Comparison of ENCODE assay signal across 27 mouse cellular contexts in the genomic region with DNA sequence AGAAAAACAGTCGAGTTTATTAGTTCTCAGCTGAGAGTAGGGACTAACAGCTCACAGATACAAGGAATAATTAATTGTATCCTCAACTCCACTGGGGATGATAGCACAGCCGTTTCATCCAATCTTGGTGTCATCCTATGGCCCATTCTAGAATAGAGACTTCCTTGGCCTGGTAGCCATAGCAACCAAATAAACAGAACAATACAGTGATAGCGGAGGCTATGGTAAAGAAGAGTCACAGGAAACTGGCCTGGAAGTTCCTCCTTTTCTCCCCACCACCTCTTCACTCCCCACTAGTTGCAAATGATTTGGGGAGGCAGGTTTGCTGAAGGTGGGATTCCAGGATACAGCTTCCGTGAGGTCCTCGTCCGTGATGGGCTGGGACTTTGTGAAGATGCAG. TPM values are rescaled to one million over a fixed set of nuclear protein-coding genes. Genes with fewer than 3 reads are reported as not detected.
DNase-seq lines count a peak whose midpoint lies in the region; ATAC-seq and TF ChIP-seq lines count a peak whose summit lies in the region.
"Had no signal": no experiment of that assay in that cellular context is flagged by ENCODE, and none has a peak within 500 bp of the region (broad histone marks: within the 10 kb centered on the region; RNA-seq: fewer than 3 reads in every experiment).

No protein-coding gene starts in this region.

- no peak for TF ChIP-seq RAD21 in MEL (IDR thresholded peaks at IDR 0.05; ENCODE audit: low read depth, low read length)

- TF ChIP-seq CTCF in MEL (IDR thresholded peaks at IDR 0.05 in 2 of 3, conservative IDR thresholded peaks at IDR 0.05 in 1 of 3; ENCODE audit: control insufficient read depth in 1 of 3, insufficient read depth in 1 of 3, low read depth in 2 of 3, low read length in 3 of 3, poor library complexity in 1 of 3, severe bottlenecking in 1 of 3), result no peak

- H3K9ac ChIP-seq in MEL (ENCODE audit: control insufficient read depth, low read depth, low read length, poor library complexity, severe bottlenecking), result no peak overlapping the region
- H3K9ac ChIP-seq: heart, embryonic 15.5 days; hindbrain, embryonic 12.5 days; limb, embryonic 13.5 days; midbrain, embryonic 12.5 days; neural tube, embryonic 12.5 days; stomach, embryonic 15.5 days had no signal

- no peak for TF ChIP-seq EP300 in MEL (IDR thresholded peaks at IDR 0.05; ENCODE audit: low read depth in 1 of 2, low read length in 2 of 2)

- H3K79me2 ChIP-seq in MEL (ENCODE audit: control insufficient read depth, insufficient read depth, low read length, poor library complexity), result no peaks in the 10 kb centered on the region

- no peaks in the 10 kb centered on the region for H3K36me3 ChIP-seq in MEL (ENCODE audit: control insufficient read depth in 1 of 2, insufficient read depth in 2 of 2, low read length in 2 of 2)
- H3K36me3 ChIP-seq in splenic B cell, adult 2 months (ENCODE audit: control insufficient read depth, insufficient read depth, low read length, poor library complexity, severe bottlenecking), result no peaks in the 10 kb centered on the region
- H3K36me3 ChIP-seq: heart, embryonic 10.5 days; heart, embryonic 15.5 days; hindbrain, embryonic 12.5 days; limb, embryonic 13.5 days; midbrain, embryonic 12.5 days; neural tube, embryonic 12.5 days; stomach, embryonic 15.5 days had no signal

- H3K9me3 ChIP-seq in MEL (replicated peaks; ENCODE audit: insufficient read depth, low read length), result no peaks in the 10 kb centered on the region
- H3K9me3 ChIP-seq: heart, embryonic 10.5 days; heart, embryonic 15.5 days; hindbrain, embryonic 12.5 days; limb, embryonic 13.5 days; midbrain, embryonic 12.5 days; neural tube, embryonic 12.5 days; stomach, embryonic 15.5 days had no signal

- TF ChIP-seq POLR2A in MEL (IDR thresholded peaks at IDR 0.05; ENCODE audit: control insufficient read depth in 1 of 2, insufficient read depth in 1 of 2, low read depth in 1 of 2, low read length in 2 of 2, poor library complexity in 1 of 2), result no peak

- H3K4me3 ChIP-seq in MEL (ENCODE audit: control insufficient read depth in 1 of 2, insufficient read depth in 1 of 2, low read depth in 2 of 2, low read length in 2 of 2), result no peak overlapping the region
- H3K4me3 ChIP-seq: heart, embryonic 10.5 days; heart, embryonic 15.5 days; hindbrain, embryonic 12.5 days; limb, embryonic 13.5 days; midbrain, embryonic 12.5 days; myocyte; neural tube, embryonic 12.5 days; stomach, embryonic 15.5 days had no signal

- H3K27ac ChIP-seq in MEL (ENCODE audit: control insufficient read depth, low read depth, low read length), result no peak overlapping the region
- H3K27ac ChIP-seq: heart, embryonic 10.5 days; heart, embryonic 15.5 days; hindbrain, embryonic 12.5 days; limb, embryonic 13.5 days; midbrain, embryonic 12.5 days; neural tube, embryonic 12.5 days; stomach, embryonic 15.5 days had no signal

- peak; percentile 16 for DNase-seq in retina, postnatal 1 day
- no peak for DNase-seq in retina, embryonic 14.5 days (ENCODE audit: low spot score)
- peak; percentile 35 for DNase-seq in MEL (ENCODE audit: low read depth, low spot score)
- peak; percentile 16 for DNase-seq in splenic B cell, adult 2 months (ENCODE audit: low read depth, low spot score)
- no peak for DNase-seq in left cerebral cortex, adult 11 months (ENCODE audit: low spot score)
- no peak for DNase-seq in cerebellum, adult 9-11 months
- DNase-seq: adrenal gland, postnatal 25 days; cerebellum, adult 18-20 months; cerebellum, postnatal 14 days; gastrocnemius, postnatal 14 days; heart, adult 11 months; kidney, adult 11 months; kidney, postnatal 25 days; thymus, adult 18-20 months; thymus, postnatal 25 days had no signal

- no peaks in the 10 kb centered on the region for H3K4me1 ChIP-seq in MEL (ENCODE audit: control insufficient read depth in 1 of 2, insufficient read depth in 2 of 2, low read length in 2 of 2)
- H3K4me1 ChIP-seq: heart, embryonic 15.5 days; limb, embryonic 13.5 days; midbrain, embryonic 12.5 days; neural tube, embryonic 12.5 days had no signal

- H3K27me3 ChIP-seq in MEL (ENCODE audit: control insufficient read depth in 1 of 2, insufficient read depth in 2 of 2, low read length in 2 of 2), result peaks cover 3 to 4% of the 10 kb centered on the region in 2 experiments
- H3K27me3 ChIP-seq in splenic B cell, adult 2 months (ENCODE audit: control insufficient read depth, insufficient read depth, low read length, poor library complexity, severe bottlenecking), result no peaks in the 10 kb centered on the region
- H3K27me3 ChIP-seq: heart, embryonic 15.5 days; hindbrain, embryonic 12.5 days; limb, embryonic 13.5 days; midbrain, embryonic 12.5 days; neural tube, embryonic 12.5 days; stomach, embryonic 15.5 days had no signal

- peak; percentile 95 for ATAC-seq in common myeloid progenitor, adult 5-6 weeks (replicated peaks; ENCODE audit: low read depth, poor library complexity, severe bottlenecking)
- ATAC-seq: forebrain, embryonic 14.5 days; inflammation-experienced regulatory T-cells, adult 6 months; lung, postnatal 0 days had no signal

TF ChIP-seq in MEL, 35 proteins besides CTCF, POLR2A, EP300 and RAD21:
- TF ChIP-seq NELFE (IDR thresholded peaks at IDR 0.05; ENCODE audit: low read depth, low read length), result no peak
- no peak for TF ChIP-seq USF2 (IDR thresholded peaks at IDR 0.05; ENCODE audit: borderline replicate concordance in 1 of 2, insufficient read depth in 1 of 2, low read depth in 1 of 2, low read length in 2 of 2)
- no peak for TF ChIP-seq MEF2A (IDR thresholded peaks at IDR 0.05; ENCODE audit: extremely low read depth, insufficient replicate concordance, low read depth, low read length, poor library complexity, severe bottlenecking)
- TF ChIP-seq GATA1 (IDR thresholded peaks at IDR 0.05; ENCODE audit: low read depth, low read length), result no peak
- TF ChIP-seq NRF1 (IDR thresholded peaks at IDR 0.05; ENCODE audit: insufficient read depth, low read depth, low read length, poor library complexity, severe bottlenecking), result no peak
- TF ChIP-seq MYB (IDR thresholded peaks at IDR 0.05; ENCODE audit: low read depth, low read length), result no peak
- no peak for TF ChIP-seq RCOR1 (IDR thresholded peaks at IDR 0.05; ENCODE audit: low read depth, low read length)
- TF ChIP-seq TAL1 (IDR thresholded peaks at IDR 0.05; ENCODE audit: low read length), result no peak
- no peak for TF ChIP-seq ELF1 (IDR thresholded peaks at IDR 0.05; ENCODE audit: low read depth, low read length)
- TF ChIP-seq HCFC1 (IDR thresholded peaks at IDR 0.05; ENCODE audit: low read depth, low read length), result no peak
- no peak for TF ChIP-seq MAZ (IDR thresholded peaks at IDR 0.05; ENCODE audit: low read depth, low read length)
- no peak for TF ChIP-seq UBTF (IDR thresholded peaks at IDR 0.05; ENCODE audit: borderline replicate concordance, insufficient read depth, low read depth, low read length)
- TF ChIP-seq ZKSCAN1 (IDR thresholded peaks at IDR 0.05; ENCODE audit: low read depth, low read length), result no peak
- no peak for TF ChIP-seq BHLHE40 (IDR thresholded peaks at IDR 0.05; ENCODE audit: borderline replicate concordance, low read depth, low read length)
- no peak for TF ChIP-seq POLR2AphosphoS5 (IDR thresholded peaks at IDR 0.05; ENCODE audit: borderline replicate concordance, low read depth, low read length)
- no peak for TF ChIP-seq ZNF384 (IDR thresholded peaks at IDR 0.05; ENCODE audit: low read depth, low read length)
- no peak for TF ChIP-seq JUND (IDR thresholded peaks at IDR 0.05; ENCODE audit: low read depth, low read length)

RNA-seq across cellular contexts. Expression of a gene that starts 30.1 kb away (rescaled TPM):
- 6.2 and 7.7 TPM in 2 replicates for total RNA-seq in MEL (2012; rRNA removed)
- 10 to 100 TPM; 12.2 to 67.8 TPM for polyA plus RNA-seq in MEL (2012; ENCODE audit: insufficient read depth in 1 of 2, insufficient read length in 2 of 2, low read depth in 1 of 2, low replicate concordance in 2 of 2, missing spikeins in 1 of 2)
- total RNA-seq in common myeloid progenitor, adult 5-6 weeks (2017), result 29.2 and 34.1 TPM in 2 replicates

Comparison
In these comparisons a context has a peak if more than half of its experiments do, and no peak if none do; other contexts are left out.
1. DNase-seq: peak in retina, postnatal 1 day (single experiment), MEL (single experiment) and splenic B cell, adult 2 months (single experiment); none in retina, embryonic 14.5 days (single experiment), left cerebral cortex, adult 11 months (single experiment) and cerebellum, adult 9-11 months (single experiment).